In the genomic region with DNA sequence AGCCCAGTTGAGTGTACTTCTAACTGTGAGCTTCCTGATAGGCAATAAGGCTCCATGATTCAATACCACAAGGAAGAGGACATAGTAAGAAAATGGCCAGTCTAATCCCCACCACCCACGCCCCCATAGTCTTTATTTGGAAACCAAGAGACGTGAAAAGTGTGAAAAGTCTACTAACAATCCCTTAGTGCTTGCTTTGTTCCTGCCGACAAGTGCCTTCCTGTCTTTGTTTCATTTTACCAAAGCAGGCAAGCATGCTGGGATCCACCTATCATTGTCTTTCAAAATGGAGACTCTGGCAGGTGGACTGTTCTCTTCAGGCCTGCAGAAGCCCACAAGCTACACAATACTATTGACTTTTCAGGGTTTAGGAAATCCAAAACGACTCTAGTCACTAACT, we compare ENCODE assay signal across 21 mouse cellular contexts.
DNase-seq lines count a peak whose midpoint lies in the region; ATAC-seq and TF ChIP-seq lines count a peak whose summit lies in the region.
"Had no signal": no experiment of that assay in that cellular context is flagged by ENCODE, and none has a peak within 500 bp of the region (broad histone marks: within the 10 kb centered on the region; RNA-seq: fewer than 3 reads in every experiment).

No protein-coding gene starts in this region.

- no peak overlapping the region for H3K4me2 ChIP-seq in forebrain, embryonic 16.5 days (ENCODE audit: low read length)
- H3K4me2 ChIP-seq: embryonic facial prominence, embryonic 12.5 days; forebrain, embryonic 13.5 days; forebrain, embryonic 15.5 days had no signal

- peaks cover 1% of the 10 kb centered on the region; the same call in 1 of the 2 replicates for H3K36me3 ChIP-seq in kidney, adult 2 months (ENCODE audit: control insufficient read depth, insufficient read depth, low read length)
- no peaks in the 10 kb centered on the region for H3K36me3 ChIP-seq in forebrain, embryonic 16.5 days (ENCODE audit: control insufficient read depth, insufficient read depth)
- H3K36me3 ChIP-seq: embryonic facial prominence, embryonic 10.5 days; embryonic facial prominence, embryonic 12.5 days; forebrain, embryonic 15.5 days had no signal

- no peaks in the 10 kb centered on the region for H3K9me3 ChIP-seq in forebrain, embryonic 16.5 days (ENCODE audit: control insufficient read depth, low read length)
- H3K9me3 ChIP-seq: embryonic facial prominence, embryonic 10.5 days; embryonic facial prominence, embryonic 12.5 days; forebrain, embryonic 13.5 days; forebrain, embryonic 15.5 days; G1E had no signal

- no peaks in the 10 kb centered on the region for H3K27me3 ChIP-seq in kidney, adult 2 months (replicated peaks; ENCODE audit: control insufficient read depth, insufficient read depth, low read length)
- no peaks in the 10 kb centered on the region for H3K27me3 ChIP-seq in forebrain, embryonic 16.5 days (replicated peaks; ENCODE audit: control insufficient read depth, insufficient read depth, low read length)
- H3K27me3 ChIP-seq: embryonic facial prominence, embryonic 12.5 days; forebrain, embryonic 13.5 days; forebrain, embryonic 15.5 days; Patski had no signal

- ATAC-seq in forebrain, embryonic 16.5 days, result no peak
- ATAC-seq: activated CD4-positive, CD25-positive, alpha-beta regulatory T cell, adult 4 months; forebrain, embryonic 13.5 days; forebrain, embryonic 15.5 days; Patski had no signal

- TF ChIP-seq POLR2A in kidney, adult 2 months (IDR thresholded peaks at IDR 0.05; ENCODE audit: low read depth, low read length), result no peak

- H3K4me1 ChIP-seq in kidney, adult 2 months (ENCODE audit: control insufficient read depth, insufficient read depth, low read length), result no peaks in the 10 kb centered on the region
- H3K4me1 ChIP-seq in forebrain, embryonic 16.5 days (replicated peaks; ENCODE audit: control insufficient read depth, insufficient read depth, low read length), result no peaks in the 10 kb centered on the region
- H3K4me1 ChIP-seq: embryonic facial prominence, embryonic 12.5 days; forebrain, embryonic 13.5 days; forebrain, embryonic 15.5 days had no signal

- H3K9ac ChIP-seq in forebrain, embryonic 16.5 days (replicated peaks; ENCODE audit: low read depth, low read length), result no peak overlapping the region
- H3K9ac ChIP-seq: embryonic facial prominence, embryonic 12.5 days; forebrain, embryonic 13.5 days; forebrain, embryonic 15.5 days had no signal

- intact Hi-C loops in left cerebral cortex, postnatal 4 days (cut with DNase I), result no loop called here

- H3K27ac ChIP-seq in kidney, adult 2 months (ENCODE audit: insufficient read depth, low read depth, low read length), result no peak overlapping the region
- H3K27ac ChIP-seq in forebrain, embryonic 16.5 days (ENCODE audit: low read length), result no peak overlapping the region
- H3K27ac ChIP-seq: embryonic facial prominence, embryonic 10.5 days; embryonic facial prominence, embryonic 12.5 days; forebrain, embryonic 13.5 days; forebrain, embryonic 15.5 days had no signal

- H3K4me3 ChIP-seq in kidney, adult 2 months (ENCODE audit: insufficient read depth, low read depth, low read length), result no peak overlapping the region
- no peak overlapping the region for H3K4me3 ChIP-seq in forebrain, embryonic 16.5 days (replicated peaks; ENCODE audit: low read length)
- H3K4me3 ChIP-seq: embryonic facial prominence, embryonic 10.5 days; embryonic facial prominence, embryonic 12.5 days; forebrain, embryonic 13.5 days; forebrain, embryonic 15.5 days had no signal

- peak; percentile 62 for DNase-seq in heart, adult 11 months
- no peak for DNase-seq in heart, adult 8-10 months (ENCODE audit: low spot score)
- DNase-seq in ES-CJ7 (ENCODE audit: low read depth, low spot score), result peak; percentile 38
- peak; percentile 46 for DNase-seq in R1 (ENCODE audit: low read depth, low spot score)
- no peak for DNase-seq in left cerebral cortex, postnatal 4 days
- DNase-seq in kidney, adult 2 months, result no peak
- DNase-seq: adrenal gland, adult 8-10 months; adrenal gland, postnatal 14 days; adrenal gland, postnatal 36 days; cerebellum, adult 11-12 months; cerebellum, adult 2 months; cerebellum, adult 9-10 months; cerebellum, postnatal 25 days had no signal

- 80% methylated on average over 4 of the region's 4 CpGs for WGBS in kidney, adult 2 months
- WGBS in forebrain, embryonic 16.5 days, result 63% methylated on average over 4 of the region's 4 CpGs

- no peak for TF ChIP-seq CTCF in kidney, adult 2 months (conservative IDR thresholded peaks at IDR 0.05; ENCODE audit: insufficient read depth, insufficient read length, low read depth, low read length)

Comparison
In these comparisons a context has a peak if more than half of its experiments do, and no peak if none do; other contexts are left out.
1. DNase-seq: peak in heart, adult 11 months (single experiment), ES-CJ7 (single experiment) and R1 (single experiment); none in heart, adult 8-10 months (single experiment), left cerebral cortex, postnatal 4 days (single experiment) and kidney, adult 2 months (single experiment).